Mouse (Mus musculus): ENCODE data around the gene Sergef. TPM values are rescaled to one million over a fixed set of nuclear protein-coding genes. Genes with fewer than 3 reads are reported as not detected.

Sergef gene
- polyA plus RNA-seq, 1 experiment, result 38.7 TPM

DNA sequence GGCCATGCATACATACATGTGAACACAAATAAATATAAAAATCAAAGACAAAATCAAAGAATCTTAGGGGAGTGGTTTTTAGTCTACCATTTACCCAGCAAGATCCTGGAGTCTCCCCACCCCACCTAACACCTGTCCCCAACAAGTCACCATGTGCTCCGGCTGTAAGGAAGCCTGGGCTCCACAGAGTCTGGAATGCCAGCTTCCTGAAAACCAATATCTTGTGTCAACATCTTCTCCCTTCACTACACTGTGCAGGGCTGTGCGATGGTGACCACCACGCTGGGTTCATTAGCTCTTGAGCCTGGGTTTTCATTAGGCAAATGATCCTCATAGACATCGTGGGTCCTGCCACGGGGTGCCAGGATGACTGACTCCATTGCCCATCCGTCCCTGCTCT is 155.4 kb downstream of the Sergef start:
- Histone ChIP-seq H3K4me3 (replicated peaks; ENCODE audit: insufficient read depth, low read depth, low read length) (no peak overlapping the region), H3K27ac (ENCODE audit: insufficient read depth, low read length) (no peak overlapping the region), H3K4me1 (ENCODE audit: control insufficient read depth, insufficient read depth, low read length) (peaks cover 46% of the 10 kb centered on the region), H3K27me3 (ENCODE audit: control insufficient read depth, insufficient read depth, low read length) (no peaks in the 10 kb centered on the region)
- DNase-seq, result no peak
- WGBS, result 92% methylated on average over 6 of the region's 6 CpGs
- TF ChIP-seq CTCF (IDR thresholded peaks at IDR 0.05; ENCODE audit: borderline replicate concordance, insufficient read depth, low read depth, low read length) (no peak), POLR2A (IDR thresholded peaks at IDR 0.05; ENCODE audit: borderline replicate concordance, insufficient read depth, low read length) (no peak)

DNA sequence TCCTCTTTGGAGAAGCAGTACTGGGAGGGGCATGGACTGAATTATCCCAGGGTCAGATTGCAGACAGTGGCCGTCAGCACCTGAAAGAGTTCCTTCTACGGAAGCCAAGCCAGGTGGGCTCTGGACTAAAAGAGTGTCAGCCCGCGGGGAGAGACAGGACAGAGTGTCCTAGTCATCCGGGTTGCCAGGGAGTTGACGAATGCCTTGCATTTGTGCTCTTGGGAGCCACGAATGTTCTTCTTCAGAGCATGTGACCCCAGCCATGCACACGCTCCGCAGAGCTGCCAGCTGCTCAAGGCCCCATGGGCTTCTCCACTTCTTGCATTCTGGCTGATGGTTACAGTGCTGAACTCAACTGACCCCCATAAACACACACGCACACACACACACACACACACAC is 156.6 kb downstream of the Sergef start:
- no peak for TF ChIP-seq CTCF (IDR thresholded peaks at IDR 0.05; ENCODE audit: borderline replicate concordance, insufficient read depth, low read depth, low read length)
- TF ChIP-seq POLR2A (IDR thresholded peaks at IDR 0.05; ENCODE audit: borderline replicate concordance, insufficient read depth, low read length), result no peak
- 64% methylated on average over 10 of the region's 10 CpGs for WGBS
- Histone ChIP-seq H3K27me3 (ENCODE audit: control insufficient read depth, insufficient read depth, low read length) (no peaks in the 10 kb centered on the region), H3K27ac (ENCODE audit: insufficient read depth, low read length) (no peak overlapping the region), H3K4me3 (replicated peaks; ENCODE audit: insufficient read depth, low read depth, low read length) (no peak overlapping the region), H3K4me1 (ENCODE audit: control insufficient read depth, insufficient read depth, low read length) (peaks cover 50% of the 10 kb centered on the region)
- DNase-seq, result no peak

DNA sequence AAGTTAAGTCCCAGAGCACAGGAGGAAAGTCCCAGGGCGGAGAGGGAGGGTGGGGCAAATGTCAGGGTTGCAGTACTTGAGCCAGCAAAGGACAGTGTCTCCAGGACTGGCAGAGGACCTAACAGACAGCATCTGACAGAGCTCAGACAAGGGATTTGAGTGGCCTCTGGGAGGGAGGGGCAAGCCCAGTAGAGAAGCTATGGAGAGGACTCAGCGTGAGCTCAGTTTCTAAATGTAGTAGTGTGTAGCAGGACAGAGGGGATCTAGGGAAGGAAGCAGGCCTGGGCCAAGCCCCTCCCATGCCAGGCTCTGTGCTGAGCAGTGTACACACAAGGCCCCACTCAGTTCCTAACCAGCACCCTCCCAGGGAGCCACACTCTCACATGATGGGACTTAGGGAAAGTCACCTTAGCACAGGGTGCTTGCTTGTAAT is 157.5 kb downstream of the Sergef start:
- Histone ChIP-seq H3K4me1 (ENCODE audit: control insufficient read depth, insufficient read depth, low read length) (peaks cover 47% of the 10 kb centered on the region), H3K27ac (ENCODE audit: insufficient read depth, low read length) (no peak overlapping the region), H3K27me3 (ENCODE audit: control insufficient read depth, insufficient read depth, low read length) (no peaks in the 10 kb centered on the region), H3K4me3 (replicated peaks; ENCODE audit: insufficient read depth, low read depth, low read length) (no peak overlapping the region)
- TF ChIP-seq POLR2A (IDR thresholded peaks at IDR 0.05; ENCODE audit: borderline replicate concordance, insufficient read depth, low read length) (no peak), CTCF (IDR thresholded peaks at IDR 0.05; ENCODE audit: borderline replicate concordance, insufficient read depth, low read depth, low read length) (no peak)
- no peak for DNase-seq
- WGBS, result 75% methylated on average over 2 of the region's 2 CpGs

DNA sequence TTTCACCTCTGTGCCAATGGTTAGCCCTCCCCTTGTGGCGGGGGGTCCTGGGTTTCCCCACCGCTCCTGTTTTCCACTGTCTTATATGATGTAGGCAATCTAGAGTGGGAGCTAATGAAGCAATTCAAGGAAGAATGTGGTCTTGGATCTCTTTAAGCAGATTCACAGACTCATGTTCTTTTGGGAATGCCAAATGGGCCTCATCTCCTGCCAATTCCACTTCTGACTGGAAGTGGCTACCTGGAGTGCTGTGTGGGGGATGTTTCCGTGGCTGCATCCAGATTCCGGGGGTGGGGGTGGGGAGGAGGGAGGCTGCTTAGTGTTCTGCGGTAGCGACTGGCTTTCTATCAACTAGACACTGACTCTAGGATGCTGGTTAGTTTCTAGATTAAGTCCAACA is 159.8 kb downstream of the Sergef start:
- peak; percentile 64 to 83 for DNase-seq
- Histone ChIP-seq H3K4me3 (replicated peaks; ENCODE audit: insufficient read depth, low read depth, low read length) (no peak overlapping the region), H3K4me1 (ENCODE audit: control insufficient read depth, insufficient read depth, low read length) (peaks cover 36% of the 10 kb centered on the region), H3K27ac (ENCODE audit: insufficient read depth, low read length) (peak overlapping the region; percentile 60), H3K27me3 (ENCODE audit: control insufficient read depth, insufficient read depth, low read length) (no peaks in the 10 kb centered on the region)
- TF ChIP-seq POLR2A (IDR thresholded peaks at IDR 0.05; ENCODE audit: borderline replicate concordance, insufficient read depth, low read length) (no peak), CTCF (IDR thresholded peaks at IDR 0.05; ENCODE audit: borderline replicate concordance, insufficient read depth, low read depth, low read length) (no peak)
- 8% methylated on average over 6 of the region's 6 CpGs for WGBS

DNA sequence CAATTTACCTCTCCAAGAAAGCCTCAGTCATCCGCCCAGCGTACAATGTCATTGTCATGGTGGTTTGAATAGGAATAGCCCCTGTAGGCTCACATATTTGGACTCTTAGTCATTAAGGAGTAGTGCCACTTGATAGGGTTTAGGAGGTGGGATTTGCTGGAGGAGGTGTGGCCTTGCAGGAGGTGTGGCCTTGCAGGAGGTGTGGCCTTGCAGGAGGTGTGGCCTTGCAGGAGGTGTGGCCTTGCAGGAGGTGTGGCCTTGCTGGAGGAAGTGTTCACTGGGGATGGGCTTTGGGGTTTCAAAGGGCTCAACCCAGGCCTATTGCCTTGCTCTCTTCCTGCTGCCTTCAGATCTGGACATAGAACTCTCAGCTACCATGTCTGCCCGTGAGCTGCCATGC is 162.2 kb downstream of the Sergef start:
- H3K4me1 ChIP-seq (ENCODE audit: control insufficient read depth, insufficient read depth, low read length), result peaks cover 39% of the 10 kb centered on the region
- DNase-seq, result no peak
- no peak overlapping the region for H3K27ac ChIP-seq (ENCODE audit: insufficient read depth, low read length)
- H3K27me3 ChIP-seq (ENCODE audit: control insufficient read depth, insufficient read depth, low read length), result no peaks in the 10 kb centered on the region
- 97% methylated on average over 3 of the region's 3 CpGs for WGBS
- no peak overlapping the region for H3K4me3 ChIP-seq (replicated peaks; ENCODE audit: insufficient read depth, low read depth, low read length)
- TF ChIP-seq CTCF (IDR thresholded peaks at IDR 0.05; ENCODE audit: borderline replicate concordance, insufficient read depth, low read depth, low read length) (no peak), POLR2A (IDR thresholded peaks at IDR 0.05; ENCODE audit: borderline replicate concordance, insufficient read depth, low read length) (no peak)

DNA sequence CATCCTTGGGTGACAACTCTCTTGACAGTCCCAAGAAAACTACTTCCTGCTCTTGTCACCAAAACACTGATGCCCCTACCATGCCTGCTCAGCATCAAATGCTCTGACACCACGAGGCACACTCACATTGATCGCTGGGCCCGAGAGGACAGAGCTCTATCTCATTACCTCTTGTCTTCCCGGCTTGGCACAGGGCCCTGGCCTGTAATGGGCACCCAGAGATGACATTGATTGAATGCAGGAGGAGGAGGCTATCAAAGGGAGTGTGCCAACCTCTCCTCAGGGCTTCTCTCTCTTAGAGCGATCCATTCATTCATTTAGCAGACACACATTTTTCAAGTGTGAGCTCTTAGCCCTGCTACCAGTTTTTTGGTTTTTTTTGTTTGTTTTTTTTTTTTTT is 164.1 kb downstream of the Sergef start:
- 40% methylated on average over 5 of the region's 5 CpGs for WGBS
- Histone ChIP-seq H3K4me3 (replicated peaks; ENCODE audit: insufficient read depth, low read depth, low read length) (no peak overlapping the region), H3K4me1 (ENCODE audit: control insufficient read depth, insufficient read depth, low read length) (peaks cover 38% of the 10 kb centered on the region), H3K27me3 (ENCODE audit: control insufficient read depth, insufficient read depth, low read length) (no peaks in the 10 kb centered on the region), H3K27ac (ENCODE audit: insufficient read depth, low read length) (no peak overlapping the region)
- TF ChIP-seq POLR2A (IDR thresholded peaks at IDR 0.05; ENCODE audit: borderline replicate concordance, insufficient read depth, low read length) (no peak), CTCF (IDR thresholded peaks at IDR 0.05; ENCODE audit: borderline replicate concordance, insufficient read depth, low read depth, low read length) (no peak)
- DNase-seq, result no peak

DNA sequence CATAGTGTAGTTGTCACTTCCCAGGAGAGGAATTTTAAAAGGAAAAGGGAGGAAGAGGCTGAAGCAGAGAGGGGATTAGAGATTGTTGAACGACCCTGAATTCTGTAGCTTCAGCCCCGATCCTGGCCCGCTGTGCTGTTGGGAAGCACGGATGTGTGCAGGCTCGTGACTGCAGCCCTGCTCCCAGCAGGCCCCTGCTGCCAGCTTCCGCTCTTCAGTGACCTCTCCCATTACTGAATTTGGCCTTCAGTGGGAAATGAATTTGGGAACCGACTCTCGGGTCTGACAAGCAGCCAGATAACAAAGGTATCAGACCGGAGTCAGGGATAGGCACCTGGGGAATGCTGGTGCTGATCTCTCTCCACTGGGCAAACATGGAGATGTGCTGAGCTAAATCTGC is 166.5 kb downstream of the Sergef start:
- H3K4me1 ChIP-seq (ENCODE audit: control insufficient read depth, insufficient read depth, low read length), result peaks cover 23% of the 10 kb centered on the region
- peak; percentile 48 to 51 for DNase-seq
- WGBS, result 12% methylated on average over 9 of the region's 9 CpGs
- TF ChIP-seq CTCF (IDR thresholded peaks at IDR 0.05; ENCODE audit: borderline replicate concordance, insufficient read depth, low read depth, low read length), result no peak
- TF ChIP-seq POLR2A (IDR thresholded peaks at IDR 0.05; ENCODE audit: borderline replicate concordance, insufficient read depth, low read length), result no peak
- no peaks in the 10 kb centered on the region for H3K27me3 ChIP-seq (ENCODE audit: control insufficient read depth, insufficient read depth, low read length)
- no peak overlapping the region for H3K4me3 ChIP-seq (replicated peaks; ENCODE audit: insufficient read depth, low read depth, low read length)
- peak overlapping the region; percentile 36 for H3K27ac ChIP-seq (ENCODE audit: insufficient read depth, low read length)

DNA sequence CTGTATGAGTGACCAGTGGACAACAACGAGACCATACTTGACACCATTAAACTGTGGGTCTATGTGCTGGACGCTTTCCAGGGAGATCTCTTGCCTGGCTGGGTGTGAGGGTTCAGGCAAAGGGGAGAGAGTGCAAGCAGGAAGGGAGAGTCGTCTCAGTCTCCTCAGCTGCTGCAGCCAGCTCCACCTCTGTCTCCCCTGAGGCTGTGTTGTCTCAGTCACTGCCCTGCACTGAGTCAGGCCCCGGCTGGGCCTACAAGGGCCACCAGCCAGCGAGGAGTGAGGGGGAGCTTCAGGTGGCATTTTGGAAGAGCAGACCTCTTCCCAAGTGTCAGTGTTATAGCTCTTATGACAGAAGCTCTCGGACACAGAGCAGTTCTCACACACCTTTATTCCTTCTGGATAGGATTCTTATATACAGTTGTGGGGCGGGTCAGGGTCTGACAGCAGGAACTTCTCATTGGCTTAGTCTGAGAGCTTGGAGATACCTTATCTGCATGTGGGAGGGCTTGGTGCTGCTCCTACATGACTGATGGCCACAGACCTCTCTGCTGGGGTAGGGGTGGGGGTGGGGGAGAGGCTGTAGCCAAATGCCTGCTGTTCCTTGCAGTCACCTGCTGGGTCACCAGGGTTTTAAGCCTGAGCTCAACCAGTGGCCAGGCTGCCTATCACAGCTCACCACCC is 168.4 kb downstream of the Sergef start:
- WGBS, result 77% methylated on average over 7 of the region's 7 CpGs
- H3K27me3 ChIP-seq (ENCODE audit: control insufficient read depth, insufficient read depth, low read length), result no peaks in the 10 kb centered on the region
- no peak overlapping the region for H3K4me3 ChIP-seq (replicated peaks; ENCODE audit: insufficient read depth, low read depth, low read length)
- H3K27ac ChIP-seq (ENCODE audit: insufficient read depth, low read length), result no peak overlapping the region
- H3K4me1 ChIP-seq (ENCODE audit: control insufficient read depth, insufficient read depth, low read length), result peaks cover 31% of the 10 kb centered on the region
- TF ChIP-seq CTCF (IDR thresholded peaks at IDR 0.05; ENCODE audit: borderline replicate concordance, insufficient read depth, low read depth, low read length) (no peak), POLR2A (IDR thresholded peaks at IDR 0.05; ENCODE audit: borderline replicate concordance, insufficient read depth, low read length) (no peak)
- no peak for DNase-seq
